8 mouse cellular contexts compared by ENCODE assay signal in the genomic region with DNA sequence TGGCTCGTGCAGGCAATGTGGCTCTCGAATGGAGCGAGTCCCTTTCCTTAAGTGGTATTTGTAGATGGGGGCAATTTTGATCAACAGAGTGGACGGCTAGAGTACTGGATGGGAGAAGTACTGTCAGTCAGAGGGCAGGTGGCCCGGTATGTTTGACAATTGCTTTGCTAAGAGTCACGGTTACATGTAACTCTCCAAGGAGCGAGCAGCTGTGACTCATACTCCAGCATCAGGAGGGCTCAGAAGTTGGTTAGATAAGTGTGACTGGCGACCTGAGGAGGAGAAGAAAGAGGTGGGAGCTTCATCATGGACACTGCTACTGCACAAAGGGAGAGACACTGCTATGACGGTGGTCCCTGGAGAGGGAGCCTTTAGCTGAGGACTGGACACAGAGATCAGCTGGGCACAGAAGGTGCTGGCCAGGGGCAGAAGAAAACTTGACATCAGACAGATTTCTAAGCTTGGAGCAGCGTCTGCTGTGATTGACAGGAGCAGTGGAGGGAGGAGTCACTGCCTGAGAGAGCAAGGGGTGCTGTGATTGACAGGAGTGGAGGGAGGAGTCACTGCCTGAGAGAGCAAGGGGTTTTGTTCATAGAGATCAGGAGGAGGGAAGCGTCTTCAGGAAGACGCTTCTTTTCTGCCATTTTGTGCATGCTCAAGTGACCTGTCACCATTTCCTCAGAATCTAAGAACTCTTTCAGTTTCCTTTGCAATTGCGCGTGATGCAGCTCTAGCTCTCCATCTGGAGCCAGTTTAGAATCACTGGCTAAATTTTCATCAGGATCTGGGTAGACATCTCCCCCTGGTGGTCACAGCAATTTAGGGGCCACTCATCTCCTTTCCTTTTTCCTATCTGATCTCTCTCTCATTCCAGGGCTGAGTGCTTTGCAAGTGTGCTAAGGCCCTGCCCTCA. TPM values are rescaled to one million over a fixed set of nuclear protein-coding genes. Genes with fewer than 3 reads are reported as not detected.
DNase-seq lines count a peak whose midpoint lies in the region; ATAC-seq and TF ChIP-seq lines count a peak whose summit lies in the region.

No protein-coding gene starts in this region.

- intact Hi-C loops in heart, postnatal 25 days (cut with DNase I) = loop anchor here (1.0 to 5.0 kb wide), 3 partner anchors 52 to 327 kb away; no protein-coding TSS in a partner anchor

- WGBS in forebrain, embryonic 15.5 days = 57% methylated on average over 14 of the region's 14 CpGs
- 55% methylated on average over 14 of the region's 14 CpGs for WGBS in liver, embryonic 16.5 days (ENCODE audit: insufficient replicate concordance)
- WGBS in neural tube, embryonic 13.5 days = 61% methylated on average over 14 of the region's 14 CpGs

- peak; percentile 41 for DNase-seq in G1E (ENCODE audit: low spot score)
- peak; percentile 19 for DNase-seq in cerebellum, adult 11-12 months
- DNase-seq in heart, postnatal 25 days (ENCODE audit: low spot score) = peak; percentile 10
- DNase-seq in layer of hippocampus, adult 11-12 months (ENCODE audit: low spot score) = peak; percentile 83
- DNase-seq in testis, postnatal 10 days (ENCODE audit: low spot score) = peak; percentile 75

- no peak overlapping the region for H3K4me3 ChIP-seq in G1E (ENCODE audit: low read depth, low read length)
- peak overlapping the region; percentile 28 for H3K4me3 ChIP-seq in forebrain, embryonic 15.5 days
- H3K4me3 ChIP-seq in liver, embryonic 16.5 days (ENCODE audit: low read depth, low read length) = peak overlapping the region; percentile 25; the same call in 1 of the 2 replicates
- 0 out of 2 replicates have a peak overlapping the region, but pooled peaks have one; percentile 4 for H3K4me3 ChIP-seq in neural tube, embryonic 13.5 days

- no peaks in the 10 kb centered on the region for H3K9me3 ChIP-seq in G1E (replicated peaks)
- no peaks in the 10 kb centered on the region for H3K9me3 ChIP-seq in forebrain, embryonic 15.5 days
- H3K9me3 ChIP-seq in liver, embryonic 16.5 days (replicated peaks; ENCODE audit: control insufficient read depth, low read length) = no peaks in the 10 kb centered on the region
- no peaks in the 10 kb centered on the region for H3K9me3 ChIP-seq in neural tube, embryonic 13.5 days

- peaks cover 6% of the 10 kb centered on the region for H3K36me3 ChIP-seq in G1E (replicated peaks)
- H3K36me3 ChIP-seq in forebrain, embryonic 15.5 days = no peaks in the 10 kb centered on the region
- H3K36me3 ChIP-seq in liver, embryonic 16.5 days (ENCODE audit: control insufficient read depth, insufficient read depth) = no peaks in the 10 kb centered on the region; the same call in 1 of the 2 replicates
- H3K36me3 ChIP-seq in neural tube, embryonic 13.5 days = no peaks in the 10 kb centered on the region

- no peak for ATAC-seq in G1E (ENCODE audit: extremely low read depth, insufficient number of reproducible peaks, low FRiP score, poor library complexity, severe bottlenecking)
- peak; percentile 95 for ATAC-seq in forebrain, embryonic 15.5 days (replicated peaks)
- peak; percentile 81 for ATAC-seq in liver, embryonic 16.5 days (ENCODE audit: low read depth)
- peak; percentile 32; the same call in 1 of the 2 replicates for ATAC-seq in neural tube, embryonic 13.5 days (ENCODE audit: low read depth)

- H3K27ac ChIP-seq in forebrain, embryonic 15.5 days (replicated peaks) = no peak overlapping the region
- H3K27ac ChIP-seq in liver, embryonic 16.5 days (ENCODE audit: low read length) = no peak overlapping the region
- no peak overlapping the region for H3K27ac ChIP-seq in neural tube, embryonic 13.5 days (replicated peaks)

- peak; percentile 55 for TF ChIP-seq CTCF in G1E (IDR thresholded peaks at IDR 0.05; ENCODE audit: low read depth, low read length)

- peak overlapping the region; percentile 41 for H3K4me2 ChIP-seq in forebrain, embryonic 15.5 days (replicated peaks)
- peak overlapping the region; percentile 46 for H3K4me2 ChIP-seq in liver, embryonic 16.5 days (ENCODE audit: low read depth, low read length)
- peak overlapping the region; percentile 37 for H3K4me2 ChIP-seq in neural tube, embryonic 13.5 days

- H3K27me3 ChIP-seq in G1E (ENCODE audit: insufficient read depth, low read length) = peaks cover 4% of the 10 kb centered on the region; the same call in 1 of the 2 replicates
- no peaks in the 10 kb centered on the region for H3K27me3 ChIP-seq in forebrain, embryonic 15.5 days
- H3K27me3 ChIP-seq in liver, embryonic 16.5 days (ENCODE audit: control insufficient read depth, insufficient read depth, low read depth, low read length) = no peaks in the 10 kb centered on the region
- no peaks in the 10 kb centered on the region for H3K27me3 ChIP-seq in neural tube, embryonic 13.5 days

- H3K4me1 ChIP-seq in G1E (ENCODE audit: insufficient read depth, low read depth, low read length) = no peaks in the 10 kb centered on the region
- H3K4me1 ChIP-seq in forebrain, embryonic 15.5 days = peaks cover 8% of the 10 kb centered on the region
- H3K4me1 ChIP-seq in liver, embryonic 16.5 days (ENCODE audit: control insufficient read depth, low read depth, low read length) = peaks cover 6% of the 10 kb centered on the region
- H3K4me1 ChIP-seq in neural tube, embryonic 13.5 days (replicated peaks) = 0 out of 2 replicates have a peak, but pooled peaks cover 4% of the 10 kb centered on the region

- H3K9ac ChIP-seq in forebrain, embryonic 15.5 days (replicated peaks) = no peak overlapping the region
- 0 out of 2 replicates have a peak overlapping the region, but pooled peaks have one; percentile 32 for H3K9ac ChIP-seq in liver, embryonic 16.5 days (ENCODE audit: low read depth, low read length)
- peak overlapping the region; percentile 31; the same call in 1 of the 2 replicates for H3K9ac ChIP-seq in neural tube, embryonic 13.5 days

RNA-seq across cellular contexts. Expression of a gene that starts 22.9 kb away (rescaled TPM):
- not detected in 2 replicates for total RNA-seq in G1E (2014; fragmentation: Nextera tagmentation)
- total RNA-seq in G1E (2017) = 0.05 and 0.06 TPM in 2 replicates
- not detected in 2 replicates for polyA plus RNA-seq in G1E (2012)
- 0.26 and 0.32 TPM in 2 replicates for polyA plus RNA-seq in forebrain, embryonic 15.5 days (2015; fragmentation: Nextera tagmentation; extraction: Ambion mirVana)
- under 1 TPM in 1 of 2 experiments, not detected in 1; 0.14 TPM for total RNA-seq in heart, postnatal 25 days (2021)
- polyA plus RNA-seq in liver, embryonic 16.5 days (2015; fragmentation: Nextera tagmentation; extraction: Ambion mirVana) = 7.3 and 9.3 TPM in 2 replicates
- polyA plus RNA-seq in neural tube, embryonic 13.5 days (2015; fragmentation: Nextera tagmentation; extraction: Ambion mirVana) = 1.2 TPM in 2 replicates

Comparison
In these comparisons a context has a peak if more than half of its experiments do, and no peak if none do; other contexts are left out.
1. DNase-seq: peak in every context shown above with its lines; median percentile 83 in layer of hippocampus, adult 11-12 months; 75 in testis, postnatal 10 days; 41 in G1E; 19 in cerebellum, adult 11-12 months; 10 in heart, postnatal 25 days.